Mouse (Mus musculus): ENCODE results near the gene 9430007A20Rik.
"Not testable (repeated sequence)": the region's sequence is repeated elsewhere in the genome, so short reads cannot be mapped to it uniquely, and the experiment has no call there.

Gene 9430007A20Rik

DNA sequence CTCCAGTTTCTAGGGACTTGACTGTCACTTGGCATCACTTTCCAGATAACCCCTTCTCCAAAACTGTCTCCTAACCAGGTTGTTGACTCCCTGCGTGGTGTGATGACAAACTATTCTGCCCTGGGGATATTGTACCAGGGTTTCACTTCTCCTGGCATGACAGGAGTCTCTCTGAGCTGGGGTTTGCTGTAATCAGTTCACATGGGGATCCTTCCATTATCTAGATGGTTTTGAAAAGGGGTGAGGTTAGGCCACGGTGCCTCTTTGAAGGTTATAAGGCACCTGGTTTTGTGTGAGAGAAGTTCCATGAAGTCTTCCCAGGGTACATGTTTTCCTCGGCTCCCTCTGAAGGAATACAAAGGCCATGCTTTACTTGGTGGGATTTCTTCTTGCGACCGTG is at the start of gene 9430007A20Rik:
Gene 9430007A20Rik (plus strand): TSS at position 301 of the 400 bp plus-strand sequence.
- H3K27me3 ChIP-seq (ENCODE audit: control insufficient read depth, insufficient read depth, low read length, poor library complexity, severe bottlenecking): no peaks in the 10 kb centered on the region
- no peaks in the 10 kb centered on the region for H3K36me3 ChIP-seq (ENCODE audit: control insufficient read depth, insufficient read depth, low read length, poor library complexity, severe bottlenecking)
- DNase-seq (ENCODE audit: low read depth, low spot score): no peak

DNA sequence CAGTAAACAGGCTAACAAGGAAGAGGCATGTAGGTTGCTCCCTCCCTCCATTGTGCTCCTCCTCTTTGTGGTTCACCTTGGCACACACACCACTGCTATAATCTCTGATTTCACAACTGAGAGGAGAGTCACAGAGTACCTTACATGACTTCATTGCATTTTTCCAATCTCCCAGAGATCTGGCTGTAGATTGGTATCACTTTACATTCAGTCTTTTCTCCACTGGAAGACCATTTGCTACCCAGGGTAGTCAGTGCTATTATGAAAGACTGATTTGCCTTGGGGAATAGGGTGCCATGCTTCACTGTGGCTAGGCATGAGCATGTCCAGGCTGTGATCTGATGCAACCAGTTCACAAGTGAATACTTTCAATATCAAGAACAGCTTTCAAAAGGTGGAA is 26.3 kb upstream of the 9430007A20Rik start:
- Histone ChIP-seq H3K36me3 (ENCODE audit: control insufficient read depth, insufficient read depth, low read length, poor library complexity, severe bottlenecking) (no peaks in the 10 kb centered on the region), H3K27me3 (ENCODE audit: control insufficient read depth, insufficient read depth, low read length, poor library complexity, severe bottlenecking) (no peaks in the 10 kb centered on the region)
- no peak for DNase-seq (ENCODE audit: low read depth, low spot score)

DNA sequence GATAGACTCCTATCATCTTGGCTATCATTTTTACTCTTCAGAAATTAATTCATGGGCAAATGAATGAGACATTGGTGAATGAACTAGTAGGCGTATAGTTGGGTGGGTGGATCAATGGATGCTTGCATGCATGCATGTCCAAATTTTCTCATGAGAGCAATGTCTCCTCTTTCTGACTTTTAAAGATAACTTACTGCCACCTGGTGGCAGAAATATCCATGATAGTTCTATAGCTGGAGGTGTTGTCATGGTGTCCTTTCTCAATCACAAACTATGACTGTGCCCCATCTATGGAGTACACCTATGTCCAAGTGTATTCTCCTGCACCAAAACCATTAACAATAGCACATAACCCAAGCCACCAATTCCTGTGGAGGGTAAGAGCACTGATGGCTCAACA is 13.1 kb upstream of the 9430007A20Rik start:
- no peak for DNase-seq (ENCODE audit: low read depth, low spot score)
- H3K36me3 ChIP-seq (ENCODE audit: control insufficient read depth, insufficient read depth, low read length, poor library complexity, severe bottlenecking): no peaks in the 10 kb centered on the region
- H3K27me3 ChIP-seq (ENCODE audit: control insufficient read depth, insufficient read depth, low read length, poor library complexity, severe bottlenecking): no peaks in the 10 kb centered on the region

- DNase-seq (ENCODE audit: low read depth, low spot score): no peak
- Histone ChIP-seq H3K27me3 (ENCODE audit: control insufficient read depth, insufficient read depth, low read length, poor library complexity, severe bottlenecking) (no peaks in the 10 kb centered on the region), H3K36me3 (ENCODE audit: control insufficient read depth, insufficient read depth, low read length, poor library complexity, severe bottlenecking) (no peaks in the 10 kb centered on the region)
These were observed 25.1 kb downstream of the 9430007A20Rik start for GRCm38 (mm10) chr4:144544689-144545088.

GRCm38 (mm10) chr4:144545339-144545738 is 25.7 kb downstream of the 9430007A20Rik start:
- H3K36me3 ChIP-seq (ENCODE audit: control insufficient read depth, insufficient read depth, low read length, poor library complexity, severe bottlenecking); DNase-seq (ENCODE audit: low read depth, low spot score); H3K27me3 ChIP-seq (ENCODE audit: control insufficient read depth, insufficient read depth, low read length, poor library complexity, severe bottlenecking): not testable (repeated sequence)

GRCm38 (mm10) chr4:144551156-144551555 is 31.5 kb downstream of the 9430007A20Rik start:
- Histone ChIP-seq H3K36me3 (ENCODE audit: control insufficient read depth, insufficient read depth, low read length, poor library complexity, severe bottlenecking) (no peaks in the 10 kb centered on the region), H3K27me3 (ENCODE audit: control insufficient read depth, insufficient read depth, low read length, poor library complexity, severe bottlenecking) (no peaks in the 10 kb centered on the region)
- no peak for DNase-seq (ENCODE audit: low read depth, low spot score)

DNA sequence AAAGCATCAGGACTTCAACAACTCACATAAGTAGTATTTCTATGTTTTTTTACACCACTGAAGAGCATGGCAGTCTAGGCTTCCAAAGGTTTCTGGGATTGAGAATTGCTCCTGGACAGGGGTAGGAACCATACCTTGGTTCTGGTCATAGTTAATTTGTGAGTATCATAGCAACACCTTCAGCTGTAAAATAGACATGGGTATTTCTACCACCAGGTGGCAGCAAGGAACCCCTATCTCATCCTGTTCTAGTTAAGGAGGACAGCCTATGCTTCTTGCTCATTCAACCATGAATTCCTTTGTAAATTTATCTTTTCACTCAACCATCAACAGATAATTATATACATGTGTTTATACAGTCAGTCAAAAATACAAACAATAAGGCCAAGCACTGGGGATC is 40.2 kb downstream of the 9430007A20Rik start:
- no peaks in the 10 kb centered on the region for H3K27me3 ChIP-seq (ENCODE audit: control insufficient read depth, insufficient read depth, low read length, poor library complexity, severe bottlenecking)
- no peaks in the 10 kb centered on the region for H3K36me3 ChIP-seq (ENCODE audit: control insufficient read depth, insufficient read depth, low read length, poor library complexity, severe bottlenecking)
- DNase-seq (ENCODE audit: low read depth, low spot score): no peak

DNA sequence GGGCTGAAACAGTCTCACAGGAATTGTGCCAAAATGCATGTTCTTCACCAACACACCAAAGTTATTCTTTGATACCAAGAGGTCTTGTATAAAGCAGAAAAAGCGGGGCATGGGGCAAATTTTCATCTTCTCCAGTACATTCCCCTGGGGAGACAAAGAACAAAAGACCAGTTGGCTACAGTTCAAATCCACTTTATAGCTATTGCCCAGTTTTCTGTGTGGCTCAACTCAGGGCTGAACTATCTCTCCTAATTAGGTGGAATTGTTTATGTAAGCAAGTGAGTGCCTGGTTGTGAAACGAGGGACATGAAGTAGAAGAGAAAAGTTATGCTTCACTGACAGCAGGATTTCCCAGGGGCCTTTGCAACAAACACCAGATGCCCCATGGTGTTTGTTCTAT is 41.6 kb downstream of the 9430007A20Rik start:
- Histone ChIP-seq H3K27me3 (ENCODE audit: control insufficient read depth, insufficient read depth, low read length, poor library complexity, severe bottlenecking) (no peaks in the 10 kb centered on the region), H3K36me3 (ENCODE audit: control insufficient read depth, insufficient read depth, low read length, poor library complexity, severe bottlenecking) (no peaks in the 10 kb centered on the region)
- DNase-seq (ENCODE audit: low read depth, low spot score): no peak

DNA sequence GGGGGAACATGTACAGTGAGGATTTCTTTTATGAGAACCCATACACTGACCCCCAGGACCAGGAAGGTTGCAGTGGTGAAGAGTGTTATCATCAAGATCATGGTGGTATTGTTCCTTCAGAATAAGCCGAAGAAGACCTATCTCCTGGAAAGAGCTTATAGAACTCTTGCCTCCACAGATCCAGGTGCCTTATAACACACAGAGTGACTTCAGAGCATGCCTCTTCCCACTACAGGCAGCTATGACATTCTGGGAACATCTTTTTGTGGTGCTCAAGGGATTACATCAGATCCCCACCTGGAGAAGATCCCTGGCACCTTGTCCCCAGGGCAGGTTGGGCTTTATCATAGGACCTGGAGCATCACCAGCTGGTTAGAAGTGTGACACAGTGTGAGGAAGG is 45.4 kb downstream of the 9430007A20Rik start, which contains the start of gene Gm13124:
Gene Gm13124 (minus strand): TSS at position 101 of the 400 bp plus-strand sequence.
- no peaks in the 10 kb centered on the region for H3K36me3 ChIP-seq (ENCODE audit: control insufficient read depth, insufficient read depth, low read length, poor library complexity, severe bottlenecking)
- DNase-seq (ENCODE audit: low read depth, low spot score): no peak
- H3K27me3 ChIP-seq (ENCODE audit: control insufficient read depth, insufficient read depth, low read length, poor library complexity, severe bottlenecking): no peaks in the 10 kb centered on the region

GRCm38 (mm10) chr4:144567752-144568151 is 48.1 kb downstream of the 9430007A20Rik start:
- DNase-seq (ENCODE audit: low read depth, low spot score): no peak
- no peaks in the 10 kb centered on the region for H3K27me3 ChIP-seq (ENCODE audit: control insufficient read depth, insufficient read depth, low read length, poor library complexity, severe bottlenecking)
- H3K36me3 ChIP-seq (ENCODE audit: control insufficient read depth, insufficient read depth, low read length, poor library complexity, severe bottlenecking): no peaks in the 10 kb centered on the region
